Mouse (Mus musculus): ENCODE measurements around the gene Kars. TPM values are rescaled to one million over a fixed set of nuclear protein-coding genes. Genes with fewer than 3 reads are reported as not detected.

Kars gene
- polyA plus RNA-seq (2012; rRNA removed): 39.4 and 58.9 TPM in 2 replicates
- 93.6 and 105 TPM in 2 replicates for polyA plus RNA-seq (2014; fragmentation: Nextera tagmentation; extraction: Ambion mirVana)

DNA sequence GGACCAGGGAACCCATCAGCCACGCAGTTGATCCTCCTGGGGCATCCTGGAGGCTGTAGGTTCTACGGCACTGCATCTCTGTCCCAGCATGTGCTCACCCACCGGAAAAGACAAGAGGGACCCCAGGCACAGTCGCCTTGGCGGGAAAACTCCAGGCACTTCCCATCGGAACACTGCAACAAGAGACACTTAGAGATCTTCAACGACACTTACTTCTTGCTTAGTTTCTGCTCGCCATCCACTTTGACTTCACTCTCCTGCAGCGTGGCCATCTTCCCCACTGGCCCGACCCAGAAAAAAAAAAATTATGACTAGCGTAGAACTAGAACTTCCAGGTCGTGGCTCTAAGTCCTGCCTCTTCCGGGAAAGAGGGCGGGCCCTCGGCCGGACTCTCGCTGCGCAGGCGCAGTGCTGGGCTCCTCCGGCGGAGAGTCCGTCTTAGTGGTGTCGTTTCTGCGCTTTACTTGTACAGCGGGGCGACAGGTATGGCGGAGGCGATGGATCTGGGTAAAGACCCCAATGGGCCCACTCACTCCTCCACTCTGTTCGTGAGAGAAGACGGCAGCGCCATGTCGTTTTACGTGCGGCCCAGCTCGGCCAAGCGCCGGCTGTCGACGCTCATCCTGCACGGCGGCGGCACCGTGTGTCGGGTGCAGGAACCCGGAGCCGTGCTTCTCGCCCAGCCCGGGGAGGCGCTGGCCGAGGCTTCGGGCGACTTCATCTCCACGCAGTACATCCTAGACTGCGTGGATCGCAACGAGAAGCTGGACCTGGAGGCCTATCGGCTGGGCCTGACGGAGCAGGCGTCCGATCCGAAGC is at the start of gene Kars, which contains the start of gene Terf2ip:
Gene Kars (minus strand): TSS at position 327 of the 819 bp plus-strand sequence.
Gene Terf2ip (plus strand): TSS at position 402 of the 819 bp plus-strand sequence.
- Histone ChIP-seq H3K4me1 (replicated peaks; ENCODE audit: control insufficient read depth in 2 of 2, insufficient read depth in 2 of 2, low read length in 1 of 2) (peaks cover 9 to 21% of the 10 kb centered on the region in 2 experiments), H3K27ac (peak within 1 kb of the TSS; percentile 60), H3K4me3 (ENCODE audit: insufficient read depth in 1 of 2, low read depth in 2 of 2, low read length in 2 of 2) (peak within 1 kb of the TSS; percentile 92 to 95), H3K4me2 (ENCODE audit: low read depth) (peak within 1 kb of the TSS; percentile 92), H3K9ac (replicated peaks) (peak within 1 kb of the TSS; percentile 79), H3K27me3 (ENCODE audit: control insufficient read depth, insufficient read depth, low read length) (no peaks in the 10 kb centered on the region), H3K36me3 (replicated peaks; ENCODE audit: control insufficient read depth, insufficient read depth, low read depth) (no peaks in the 10 kb centered on the region; the same call in 1 of the 2 replicates), H3K9me3 (ENCODE audit: control insufficient read depth, low read length) (no peaks in the 10 kb centered on the region)
- ATAC-seq (ENCODE audit: insufficient read depth): peak; percentile 85
- TF ChIP-seq EP300 (IDR thresholded peaks at IDR 0.05; ENCODE audit: low read depth) (no peak), CTCF (IDR thresholded peaks at IDR 0.05; ENCODE audit: low read depth) (no peak)
- WGBS (ENCODE audit: insufficient replicate concordance): under 1% methylated on average over 61 of the region's 61 CpGs
- peak; percentile 83 to 91 (median 85) for DNase-seq (ENCODE audit: low read depth in 3 of 3, low spot score in 3 of 3)

DNA sequence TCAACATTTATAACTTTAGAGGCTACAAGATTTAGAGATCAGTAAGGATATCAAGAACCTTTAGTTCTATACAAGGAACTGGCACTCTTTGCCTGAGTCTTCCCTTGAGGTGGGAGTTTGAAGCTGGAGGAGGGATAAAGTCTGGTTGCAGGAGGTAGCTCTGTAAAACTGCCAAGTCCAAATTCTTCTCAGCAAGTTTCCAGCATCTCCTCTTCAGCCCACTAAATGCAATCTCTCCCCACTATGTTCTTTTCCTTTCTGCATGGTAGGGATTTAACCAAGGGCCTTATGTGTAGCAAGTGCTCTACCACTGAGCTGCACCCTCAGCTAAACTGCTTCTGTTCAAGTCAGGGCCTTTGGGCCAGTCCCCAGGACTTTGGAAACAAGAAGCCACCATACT is 43.3 kb upstream of the Kars start:
- no peak overlapping the region for H3K4me2 ChIP-seq (ENCODE audit: low read depth)
- no peaks in the 10 kb centered on the region for H3K36me3 ChIP-seq (replicated peaks; ENCODE audit: control insufficient read depth, insufficient read depth, low read depth)
- no peak overlapping the region for H3K9ac ChIP-seq (replicated peaks)
- DNase-seq (ENCODE audit: low read depth in 3 of 3, low spot score in 3 of 3) (no peak), ATAC-seq (ENCODE audit: insufficient read depth) (no peak)
- no peak overlapping the region for H3K27ac ChIP-seq
- H3K4me3 ChIP-seq (ENCODE audit: insufficient read depth in 1 of 2, low read depth in 2 of 2, low read length in 2 of 2): no peak overlapping the region
- TF ChIP-seq CTCF (IDR thresholded peaks at IDR 0.05; ENCODE audit: low read depth) (no peak), EP300 (IDR thresholded peaks at IDR 0.05; ENCODE audit: low read depth) (no peak)
- H3K4me1 ChIP-seq (replicated peaks; ENCODE audit: control insufficient read depth in 2 of 2, insufficient read depth in 2 of 2, low read length in 1 of 2): no peaks in the 10 kb centered on the region
- H3K9me3 ChIP-seq (ENCODE audit: control insufficient read depth, low read length): no peaks in the 10 kb centered on the region
- H3K27me3 ChIP-seq (ENCODE audit: control insufficient read depth, insufficient read depth, low read length): no peaks in the 10 kb centered on the region

DNA sequence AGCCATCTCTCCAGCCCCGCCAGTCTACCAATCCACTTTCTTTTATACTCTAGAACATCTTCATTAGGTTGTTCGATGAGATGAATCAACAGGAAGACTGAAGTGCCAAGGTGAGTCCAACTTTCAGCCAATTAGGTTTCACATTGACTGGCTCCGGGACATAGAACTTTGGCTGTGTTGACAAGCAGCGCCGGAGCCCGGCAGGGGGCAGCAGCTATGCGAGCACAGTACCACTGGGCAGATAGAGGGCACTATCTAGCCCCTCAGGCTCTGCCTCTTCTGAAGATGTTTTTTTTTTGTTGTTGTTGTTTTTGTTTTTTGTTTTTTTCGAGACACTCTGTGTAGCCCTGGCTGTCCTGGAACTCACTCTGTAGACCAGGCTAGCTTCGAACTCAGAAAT is 40.4 kb upstream of the Kars start:
- 53% methylated on average over 9 of the region's 9 CpGs for WGBS (ENCODE audit: insufficient replicate concordance)
- no peaks in the 10 kb centered on the region for H3K9me3 ChIP-seq (ENCODE audit: control insufficient read depth, low read length)
- H3K27me3 ChIP-seq (ENCODE audit: control insufficient read depth, insufficient read depth, low read length): no peaks in the 10 kb centered on the region
- ATAC-seq (ENCODE audit: insufficient read depth): no peak
- no peak overlapping the region for H3K9ac ChIP-seq (replicated peaks)
- TF ChIP-seq EP300 (IDR thresholded peaks at IDR 0.05; ENCODE audit: low read depth) (no peak), CTCF (IDR thresholded peaks at IDR 0.05; ENCODE audit: low read depth) (no peak)
- H3K4me1 ChIP-seq (replicated peaks; ENCODE audit: control insufficient read depth in 2 of 2, insufficient read depth in 2 of 2, low read length in 1 of 2): no peaks in the 10 kb centered on the region
- no peak for DNase-seq (ENCODE audit: low read depth in 3 of 3, low spot score in 3 of 3)
- H3K36me3 ChIP-seq (replicated peaks; ENCODE audit: control insufficient read depth, insufficient read depth, low read depth): no peaks in the 10 kb centered on the region
- no peak overlapping the region for H3K4me2 ChIP-seq (ENCODE audit: low read depth)
- no peak overlapping the region for H3K4me3 ChIP-seq (ENCODE audit: insufficient read depth in 1 of 2, low read depth in 2 of 2, low read length in 2 of 2)
- H3K27ac ChIP-seq: no peak overlapping the region

DNA sequence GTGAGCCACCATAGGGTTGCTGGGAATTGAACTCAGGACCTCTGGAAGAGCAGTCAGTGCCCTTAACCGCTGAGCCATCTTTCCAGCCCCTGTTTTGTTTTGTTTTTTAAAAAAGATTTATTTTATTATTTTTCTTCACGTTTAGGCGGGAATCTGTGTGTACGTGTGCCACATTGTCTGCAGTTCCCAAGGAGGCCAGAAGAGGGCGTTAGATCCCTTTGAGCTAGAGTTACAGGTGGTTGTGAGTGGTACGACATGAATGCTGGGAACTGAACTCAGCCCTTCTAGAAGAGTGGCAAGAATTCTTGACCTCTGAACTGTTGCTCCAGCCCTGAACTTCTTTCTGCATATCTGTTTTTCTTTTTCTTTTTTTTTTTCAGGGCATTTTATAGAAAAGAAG is 38.9 kb upstream of the Kars start:
- Histone ChIP-seq H3K4me3 (ENCODE audit: insufficient read depth in 1 of 2, low read depth in 2 of 2, low read length in 2 of 2) (no peak overlapping the region), H3K27ac (no peak overlapping the region), H3K4me1 (replicated peaks; ENCODE audit: control insufficient read depth in 2 of 2, insufficient read depth in 2 of 2, low read length in 1 of 2) (no peaks in the 10 kb centered on the region), H3K4me2 (ENCODE audit: low read depth) (no peak overlapping the region), H3K27me3 (ENCODE audit: control insufficient read depth, insufficient read depth, low read length) (no peaks in the 10 kb centered on the region), H3K9ac (replicated peaks) (no peak overlapping the region), H3K36me3 (replicated peaks; ENCODE audit: control insufficient read depth, insufficient read depth, low read depth) (no peaks in the 10 kb centered on the region), H3K9me3 (ENCODE audit: control insufficient read depth, low read length) (no peaks in the 10 kb centered on the region)
- 59% methylated on average over 6 of the region's 6 CpGs for WGBS (ENCODE audit: insufficient replicate concordance)
- DNase-seq (ENCODE audit: low read depth in 3 of 3, low spot score in 3 of 3) (no peak), ATAC-seq (ENCODE audit: insufficient read depth) (no peak)
- no peak for TF ChIP-seq EP300 (IDR thresholded peaks at IDR 0.05; ENCODE audit: low read depth)
- peak; percentile 25; the same call in 1 of the 2 replicates for TF ChIP-seq CTCF (IDR thresholded peaks at IDR 0.05; ENCODE audit: low read depth)

DNA sequence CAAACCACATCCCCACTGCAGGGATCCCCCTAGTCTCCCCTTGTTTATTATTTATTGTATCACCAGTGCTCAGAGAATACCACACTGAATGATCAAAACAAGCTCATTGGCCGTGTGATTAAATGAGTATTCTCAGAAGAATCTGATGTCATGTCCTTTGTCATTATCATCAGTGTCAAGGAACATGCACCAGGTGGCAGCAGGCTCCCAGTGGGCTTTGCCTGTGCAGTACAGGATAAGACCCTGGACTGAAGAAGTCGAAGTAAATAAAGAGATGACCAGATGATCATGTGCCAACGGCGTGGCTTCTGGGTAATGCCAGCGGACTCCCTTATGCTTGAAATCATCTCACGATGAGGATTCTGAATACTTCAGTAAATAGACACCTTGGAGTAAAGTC is 37.2 kb upstream of the Kars start:
- H3K4me3 ChIP-seq (ENCODE audit: insufficient read depth in 1 of 2, low read depth in 2 of 2, low read length in 2 of 2): no peak overlapping the region
- DNase-seq (ENCODE audit: low read depth in 3 of 3, low spot score in 3 of 3) (no peak), ATAC-seq (ENCODE audit: insufficient read depth) (no peak)
- TF ChIP-seq EP300 (IDR thresholded peaks at IDR 0.05; ENCODE audit: low read depth) (no peak), CTCF (IDR thresholded peaks at IDR 0.05; ENCODE audit: low read depth) (no peak)
- WGBS (ENCODE audit: insufficient replicate concordance): 59% methylated on average over 6 of the region's 6 CpGs
- no peaks in the 10 kb centered on the region for H3K27me3 ChIP-seq (ENCODE audit: control insufficient read depth, insufficient read depth, low read length)
- H3K36me3 ChIP-seq (replicated peaks; ENCODE audit: control insufficient read depth, insufficient read depth, low read depth): no peaks in the 10 kb centered on the region
- H3K9ac ChIP-seq (replicated peaks): no peak overlapping the region
- H3K4me1 ChIP-seq (replicated peaks; ENCODE audit: control insufficient read depth in 2 of 2, insufficient read depth in 2 of 2, low read length in 1 of 2): no peaks in the 10 kb centered on the region
- H3K9me3 ChIP-seq (ENCODE audit: control insufficient read depth, low read length): no peaks in the 10 kb centered on the region
- no peak overlapping the region for H3K27ac ChIP-seq
- no peak overlapping the region for H3K4me2 ChIP-seq (ENCODE audit: low read depth)
